Mouse (Mus musculus): Measurements from ENCODE around the gene Lgals2. TPM values are rescaled to one million over a fixed set of nuclear protein-coding genes. Genes with fewer than 3 reads are reported as not detected.

Gene Lgals2
- polyA plus RNA-seq, 1 experiment from 2014 or later: not detected

DNA sequence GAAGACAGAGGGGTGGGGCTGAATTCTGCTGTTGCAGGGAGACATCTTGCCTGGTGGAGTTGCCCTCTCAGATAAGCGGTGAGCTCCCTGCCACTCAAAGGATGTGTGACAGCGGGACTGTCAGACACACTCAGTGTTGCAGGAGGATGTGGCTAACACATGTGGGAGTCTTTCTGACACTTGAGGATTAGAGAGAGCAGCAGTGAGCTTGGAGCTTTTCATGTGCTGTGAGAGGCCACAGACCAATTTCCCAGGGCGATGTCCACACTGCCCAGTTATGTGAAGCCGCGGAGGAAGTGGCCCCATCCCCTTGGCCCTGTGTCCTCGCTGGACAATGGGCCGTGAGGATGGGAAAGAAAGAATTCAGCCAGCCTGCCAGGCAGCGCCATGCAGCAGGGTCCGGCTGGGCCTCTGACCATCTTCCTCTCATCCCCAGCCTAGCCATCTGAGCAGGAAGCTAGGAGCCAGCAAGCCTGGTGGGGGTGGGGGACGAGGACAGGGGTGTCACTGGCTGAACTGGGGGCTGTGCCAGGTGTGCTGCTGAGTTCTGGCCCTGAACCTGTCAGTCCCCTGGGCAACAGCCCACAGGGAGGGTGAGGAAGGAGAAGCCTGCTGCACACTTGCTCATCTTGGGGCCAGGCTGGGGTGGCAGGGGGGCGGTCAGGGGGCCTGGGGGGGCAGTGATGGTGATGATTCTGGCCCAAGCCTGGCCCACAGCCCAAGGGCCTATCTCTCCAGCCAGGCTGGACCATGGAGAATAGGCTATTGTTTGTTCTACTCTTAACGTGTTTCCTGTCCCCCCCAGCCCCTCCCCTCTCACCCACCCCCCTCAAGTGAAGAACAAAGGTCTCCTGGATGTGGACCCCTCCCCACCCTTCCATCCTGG is 19.9 kb downstream of the Lgals2 start:
- Histone ChIP-seq H3K27ac (replicated peaks in 1 of 2; ENCODE audit: control insufficient read depth in 1 of 2, insufficient read depth in 1 of 2, low read depth in 2 of 2, low read length in 2 of 2) (peak overlapping the region; percentile 84 to 91), H3K4me1 (ENCODE audit: control insufficient read depth in 2 of 2, insufficient read depth in 2 of 2, low read length in 2 of 2) (peaks cover 44 to 53% of the 10 kb centered on the region in 2 experiments), H3K4me3 (ENCODE audit: control insufficient read depth in 1 of 2, insufficient read depth in 1 of 2, low read depth in 1 of 2, low read length in 2 of 2) (no peak overlapping the region), H3K9ac (ENCODE audit: low read length) (peak overlapping the region; percentile 48; the same call in 1 of the 2 replicates), H3K27me3 (ENCODE audit: control insufficient read depth, insufficient read depth, low read length) (no peaks in the 10 kb centered on the region), H3K4me2 (ENCODE audit: low read length) (peak overlapping the region; percentile 18; the same call in 1 of the 2 replicates), H3K9me3 (ENCODE audit: control insufficient read depth, low read length) (no peaks in the 10 kb centered on the region), H3K36me3 (ENCODE audit: control insufficient read depth, insufficient read depth, low read length) (no peaks in the 10 kb centered on the region)
- peak; percentile 46 for ATAC-seq (ENCODE audit: insufficient number of reproducible peaks, insufficient read depth, low FRiP score, low read depth)
- WGBS: 24% methylated on average over 12 of the region's 12 CpGs

DNA sequence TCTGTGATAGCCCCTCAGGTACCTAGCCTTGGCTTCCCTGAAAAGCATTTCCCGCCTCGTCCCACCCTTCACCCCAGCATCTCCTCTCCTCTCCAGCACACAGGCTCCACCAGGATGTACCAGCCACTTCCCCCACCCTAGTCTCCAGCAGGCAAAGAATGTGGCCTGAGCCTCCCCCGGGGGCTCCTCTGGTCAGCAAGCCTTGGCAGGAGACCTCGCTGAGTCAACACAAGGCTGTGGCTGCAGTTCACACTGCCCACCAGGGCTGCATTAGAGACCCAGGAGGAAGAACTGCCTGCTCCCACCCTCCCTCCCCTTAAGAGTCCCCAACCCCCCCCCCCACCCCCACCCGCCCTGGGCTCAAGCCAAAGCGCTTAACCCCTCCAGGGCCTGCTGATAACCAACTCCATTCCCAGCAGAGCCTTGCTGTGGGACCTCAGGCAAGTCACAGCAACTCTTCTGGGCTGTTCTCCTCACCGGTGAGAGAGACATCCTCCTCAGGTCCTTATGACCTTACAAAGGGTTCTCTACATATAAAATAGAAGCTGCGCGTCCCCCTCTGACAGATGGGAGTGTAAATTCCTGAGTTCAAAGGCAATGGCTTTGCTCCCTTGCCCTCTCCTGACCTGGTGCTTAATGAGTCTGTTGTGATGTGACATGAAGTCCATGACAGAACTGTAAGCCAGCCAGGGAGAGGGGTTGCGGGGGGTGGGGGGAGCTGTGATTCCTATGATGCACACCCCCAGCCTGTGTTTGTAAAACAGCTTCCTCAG is 20.9 kb downstream of the Lgals2 start:
- H3K9ac ChIP-seq (ENCODE audit: low read length): no peak overlapping the region; the same call in 1 of the 2 replicates

DNA sequence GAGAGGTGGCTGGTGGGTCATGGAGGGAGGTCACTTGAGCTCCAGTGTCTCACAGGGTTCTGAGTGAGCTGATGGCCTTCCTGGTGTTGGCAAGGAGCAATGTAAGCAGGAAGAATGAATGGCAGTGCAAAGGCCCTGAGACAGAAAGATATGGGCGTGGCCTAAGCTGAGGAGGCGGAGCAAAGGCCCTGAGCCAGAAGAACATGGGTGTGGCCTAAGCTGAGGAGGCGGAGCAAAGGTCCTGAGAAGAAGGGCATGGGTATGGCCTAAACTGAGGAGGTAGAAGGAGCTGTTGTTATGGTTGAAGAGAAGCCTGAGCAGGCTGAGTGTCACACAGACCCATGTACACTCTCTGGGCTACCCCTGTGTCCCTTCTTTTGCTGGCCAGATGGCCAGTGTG is 21.7 kb downstream of the Lgals2 start:
- no peaks in the 10 kb centered on the region for H3K9me3 ChIP-seq (ENCODE audit: control insufficient read depth, low read length)
- no peak overlapping the region for H3K9ac ChIP-seq (ENCODE audit: low read length)
- no peak for ATAC-seq (ENCODE audit: insufficient number of reproducible peaks, insufficient read depth, low FRiP score, low read depth)
- H3K36me3 ChIP-seq (ENCODE audit: control insufficient read depth, insufficient read depth, low read length): no peaks in the 10 kb centered on the region
- H3K4me3 ChIP-seq (ENCODE audit: control insufficient read depth in 1 of 2, insufficient read depth in 1 of 2, low read depth in 1 of 2, low read length in 2 of 2): no peak overlapping the region
- no peak overlapping the region for H3K4me2 ChIP-seq (ENCODE audit: low read length)
- H3K27ac ChIP-seq (replicated peaks in 1 of 2; ENCODE audit: control insufficient read depth in 1 of 2, insufficient read depth in 1 of 2, low read depth in 2 of 2, low read length in 2 of 2): peak overlapping the region; percentile 84 to 91
- 83% methylated on average over 3 of the region's 3 CpGs for WGBS
- H3K4me1 ChIP-seq (ENCODE audit: control insufficient read depth in 2 of 2, insufficient read depth in 2 of 2, low read length in 2 of 2): peaks cover 41 to 48% of the 10 kb centered on the region in 2 experiments
- no peaks in the 10 kb centered on the region for H3K27me3 ChIP-seq (ENCODE audit: control insufficient read depth, insufficient read depth, low read length)

More for the DNA sequence above, 20.9 kb downstream of the Lgals2 start:
- ATAC-seq (ENCODE audit: insufficient number of reproducible peaks, insufficient read depth, low FRiP score, low read depth): no peak
- Histone ChIP-seq H3K4me1 (ENCODE audit: control insufficient read depth in 2 of 2, insufficient read depth in 2 of 2, low read length in 2 of 2) (peaks cover 41 to 48% of the 10 kb centered on the region in 2 experiments), H3K36me3 (ENCODE audit: control insufficient read depth, insufficient read depth, low read length) (no peaks in the 10 kb centered on the region), H3K27me3 (ENCODE audit: control insufficient read depth, insufficient read depth, low read length) (no peaks in the 10 kb centered on the region), H3K4me2 (ENCODE audit: low read length) (no peak overlapping the region), H3K27ac (replicated peaks in 1 of 2; ENCODE audit: control insufficient read depth in 1 of 2, insufficient read depth in 1 of 2, low read depth in 2 of 2, low read length in 2 of 2) (peak overlapping the region; percentile 84 to 91), H3K9me3 (ENCODE audit: control insufficient read depth, low read length) (no peaks in the 10 kb centered on the region), H3K4me3 (ENCODE audit: control insufficient read depth in 1 of 2, insufficient read depth in 1 of 2, low read depth in 1 of 2, low read length in 2 of 2) (no peak overlapping the region)
- 21% methylated on average over 10 of the region's 10 CpGs for WGBS

DNA sequence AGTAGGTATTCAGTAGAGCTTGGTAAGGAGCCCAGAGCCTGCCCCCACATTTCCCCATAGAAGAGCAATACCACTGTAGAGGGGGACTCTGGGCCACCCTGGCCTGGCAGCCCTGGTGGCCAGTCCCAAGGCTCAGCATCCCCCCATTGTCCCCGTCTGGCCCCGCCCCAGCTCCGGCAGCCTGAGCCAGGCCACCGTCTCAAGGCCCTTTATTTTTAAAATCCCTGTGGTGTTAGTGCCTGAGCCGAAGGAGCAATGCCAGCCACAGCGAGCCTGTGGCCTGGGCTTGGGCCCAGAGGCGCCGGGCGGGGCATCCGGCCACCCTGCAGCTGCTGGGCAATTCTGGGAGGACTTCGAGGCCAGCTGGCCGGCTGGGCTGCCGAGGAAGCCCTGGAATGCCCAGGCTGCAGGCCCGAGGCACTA is 22.6 kb downstream of the Lgals2 start:
- H3K9me3 ChIP-seq (ENCODE audit: control insufficient read depth, low read length): no peaks in the 10 kb centered on the region
- peaks cover 45 to 48% of the 10 kb centered on the region in 2 experiments for H3K4me1 ChIP-seq (ENCODE audit: control insufficient read depth in 2 of 2, insufficient read depth in 2 of 2, low read length in 2 of 2)
- peak overlapping the region; percentile 84 to 91 for H3K27ac ChIP-seq (replicated peaks in 1 of 2; ENCODE audit: control insufficient read depth in 1 of 2, insufficient read depth in 1 of 2, low read depth in 2 of 2, low read length in 2 of 2)
- peak; percentile 46 for ATAC-seq (ENCODE audit: insufficient number of reproducible peaks, insufficient read depth, low FRiP score, low read depth)
- H3K4me2 ChIP-seq (ENCODE audit: low read length): peak overlapping the region; percentile 32; the same call in 1 of the 2 replicates
- peak overlapping the region; percentile 6 for H3K9ac ChIP-seq (ENCODE audit: low read length)
- WGBS: 22% methylated on average over 14 of the region's 14 CpGs
- H3K4me3 ChIP-seq (ENCODE audit: control insufficient read depth in 1 of 2, insufficient read depth in 1 of 2, low read depth in 1 of 2, low read length in 2 of 2): no peak overlapping the region
- H3K36me3 ChIP-seq (ENCODE audit: control insufficient read depth, insufficient read depth, low read length): no peaks in the 10 kb centered on the region
- H3K27me3 ChIP-seq (ENCODE audit: control insufficient read depth, insufficient read depth, low read length): no peaks in the 10 kb centered on the region

DNA sequence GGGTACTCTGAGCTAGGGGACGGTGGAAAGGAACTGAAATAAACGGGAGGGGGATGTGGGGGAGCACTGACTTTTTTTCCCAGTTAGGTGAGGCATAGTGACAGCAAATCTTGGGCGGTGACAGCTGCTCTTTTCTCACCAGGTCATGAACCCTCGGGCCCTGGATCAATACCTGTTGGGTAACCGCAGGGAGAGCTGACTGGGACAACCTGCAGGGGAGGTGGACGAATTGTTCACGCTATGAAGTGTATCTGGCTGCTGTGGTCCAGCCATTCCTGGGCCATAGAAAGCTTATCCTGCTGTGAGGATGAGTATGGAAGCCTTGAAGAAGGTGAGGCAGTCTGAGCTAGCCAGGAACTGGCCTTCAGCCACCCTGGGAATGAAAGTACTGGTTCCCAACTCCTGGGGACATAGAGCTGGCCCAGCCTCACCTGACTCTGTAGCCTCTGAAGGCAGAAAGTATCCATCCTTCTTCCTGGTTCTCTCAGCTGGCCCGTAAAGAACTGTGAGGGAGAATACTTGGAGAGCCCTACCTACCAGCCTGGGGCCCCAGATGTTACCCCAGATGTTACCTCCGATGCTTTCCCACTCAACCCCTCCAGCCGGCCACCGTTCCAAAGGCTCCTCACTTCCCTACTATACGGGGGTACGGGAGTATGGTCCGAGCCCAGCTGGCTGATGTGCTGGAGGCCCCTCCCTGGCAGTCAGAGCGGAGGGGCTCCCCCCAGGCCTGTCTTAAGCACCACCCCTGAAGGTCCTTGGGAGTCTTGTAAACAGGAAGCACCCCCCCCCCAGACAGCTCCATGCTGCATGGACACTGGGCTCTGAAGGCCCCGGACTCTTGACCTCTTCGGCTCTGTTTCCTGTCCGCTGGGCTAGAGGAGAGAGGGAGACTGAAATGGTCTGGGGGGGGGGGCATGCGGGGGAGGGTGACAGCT is 23.3 kb downstream of the Lgals2 start:
- no peak overlapping the region for H3K4me3 ChIP-seq (ENCODE audit: control insufficient read depth in 1 of 2, insufficient read depth in 1 of 2, low read depth in 1 of 2, low read length in 2 of 2)
- 55% methylated on average over 17 of the region's 19 CpGs for WGBS
- peak; percentile 65 for ATAC-seq (ENCODE audit: insufficient number of reproducible peaks, insufficient read depth, low FRiP score, low read depth)

DNA sequence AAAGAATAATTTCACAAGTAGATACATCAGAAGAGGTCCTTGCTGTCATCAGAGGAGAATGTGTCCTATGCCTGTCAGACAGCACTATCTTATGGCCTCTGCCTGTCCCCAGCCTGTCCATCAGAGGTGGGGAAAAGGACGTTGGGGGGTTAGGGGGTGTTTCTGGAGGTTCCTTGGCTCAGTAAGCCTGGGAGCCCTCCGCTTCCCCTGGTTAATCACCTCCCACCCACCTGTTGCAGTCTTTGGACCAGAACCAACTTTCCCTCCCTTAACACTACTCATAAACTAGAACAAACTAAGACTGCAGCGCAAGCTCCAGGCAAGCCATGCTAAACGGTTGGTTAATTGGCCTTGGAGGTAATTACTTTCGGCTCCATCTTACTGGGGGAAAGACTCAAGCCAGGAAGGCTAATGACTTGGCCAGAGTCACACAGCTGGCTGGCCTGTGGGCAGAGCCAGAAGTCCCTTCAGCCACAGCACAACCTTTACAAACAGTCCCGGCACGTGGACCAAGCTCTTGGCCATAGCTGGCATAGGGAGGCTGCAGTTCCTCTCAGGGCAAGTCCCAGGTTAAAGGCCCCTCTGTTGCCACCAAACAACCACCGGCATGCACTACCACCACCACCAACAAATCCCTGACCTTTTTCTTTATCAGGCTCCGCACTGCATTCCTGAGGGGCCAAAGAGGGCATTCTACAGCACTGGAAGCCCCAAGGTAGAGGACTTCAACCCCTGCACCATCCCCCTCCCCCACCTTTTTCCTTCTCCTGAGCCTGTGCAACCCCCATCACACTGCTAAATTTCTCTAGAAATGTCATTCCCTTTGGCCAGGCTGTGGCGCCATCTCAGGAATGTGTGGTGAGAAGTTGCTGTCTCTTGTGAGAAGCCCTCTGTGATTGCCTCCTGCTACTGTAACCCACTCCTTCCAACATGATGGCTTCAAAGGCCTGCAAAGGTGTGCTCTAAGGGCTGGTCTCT is 24.3 kb downstream of the Lgals2 start:
- H3K36me3 ChIP-seq (ENCODE audit: control insufficient read depth, insufficient read depth, low read length): no peaks in the 10 kb centered on the region
- H3K9me3 ChIP-seq (ENCODE audit: control insufficient read depth, low read length): no peaks in the 10 kb centered on the region
- peaks cover 39 to 43% of the 10 kb centered on the region in 2 experiments for H3K4me1 ChIP-seq (ENCODE audit: control insufficient read depth in 2 of 2, insufficient read depth in 2 of 2, low read length in 2 of 2)
- ATAC-seq (ENCODE audit: insufficient number of reproducible peaks, insufficient read depth, low FRiP score, low read depth): no peak
- H3K27ac ChIP-seq (replicated peaks in 1 of 2; ENCODE audit: control insufficient read depth in 1 of 2, insufficient read depth in 1 of 2, low read depth in 2 of 2, low read length in 2 of 2): no peak overlapping the region
- H3K9ac ChIP-seq (ENCODE audit: low read length): no peak overlapping the region
- H3K4me3 ChIP-seq (ENCODE audit: control insufficient read depth in 1 of 2, insufficient read depth in 1 of 2, low read depth in 1 of 2, low read length in 2 of 2): no peak overlapping the region
- no peaks in the 10 kb centered on the region for H3K27me3 ChIP-seq (ENCODE audit: control insufficient read depth, insufficient read depth, low read length)
- H3K4me2 ChIP-seq (ENCODE audit: low read length): no peak overlapping the region
- 60% methylated on average over 10 of the region's 10 CpGs for WGBS

More for the DNA sequence above, 23.3 kb downstream of the Lgals2 start:
- H3K9ac ChIP-seq (ENCODE audit: low read length): peak overlapping the region; percentile 6
- H3K9me3 ChIP-seq (ENCODE audit: control insufficient read depth, low read length): no peaks in the 10 kb centered on the region
- H3K36me3 ChIP-seq (ENCODE audit: control insufficient read depth, insufficient read depth, low read length): no peaks in the 10 kb centered on the region
- H3K4me2 ChIP-seq (ENCODE audit: low read length): peak overlapping the region; percentile 32
- H3K27me3 ChIP-seq (ENCODE audit: control insufficient read depth, insufficient read depth, low read length): no peaks in the 10 kb centered on the region
- peak overlapping the region; percentile 84 to 91 for H3K27ac ChIP-seq (replicated peaks in 1 of 2; ENCODE audit: control insufficient read depth in 1 of 2, insufficient read depth in 1 of 2, low read depth in 2 of 2, low read length in 2 of 2)
- H3K4me1 ChIP-seq (ENCODE audit: control insufficient read depth in 2 of 2, insufficient read depth in 2 of 2, low read length in 2 of 2): peaks cover 45 to 48% of the 10 kb centered on the region in 2 experiments
